Mouse (Mus musculus): Measurements from ENCODE around the gene Tcf3.

- no peak; the same call in 1 of the 2 replicates for TF ChIP-seq CTCF (IDR thresholded peaks at IDR 0.05; ENCODE audit: borderline replicate concordance, extremely low read depth, insufficient read depth, insufficient read length)
- TF ChIP-seq POLR2A (IDR thresholded peaks at IDR 0.05; ENCODE audit: borderline replicate concordance, extremely low read depth, insufficient read depth, insufficient read length, poor library complexity, severe bottlenecking) = no peak
Measured at GRCm38 (mm10) chr10:80383431-80383830, 50.0 kb downstream of the Tcf3 start.
